Mouse (Mus musculus): ENCODE results near the gene Il4ra. TPM values are rescaled to one million over a fixed set of nuclear protein-coding genes. Genes with fewer than 3 reads are reported as not detected.

Gene Il4ra
- polyA plus RNA-seq, 1 experiment from 2014 or later = 2.4 TPM

- Histone ChIP-seq H3K27ac (ENCODE audit: low read depth, low read length) (no peak overlapping the region), H3K4me2 (ENCODE audit: low read depth, low read length) (no peak overlapping the region), H3K27me3 (ENCODE audit: control insufficient read depth, insufficient read depth, low read length) (no peaks in the 10 kb centered on the region), H3K36me3 (ENCODE audit: control insufficient read depth, insufficient read depth, low read length) (no peaks in the 10 kb centered on the region), H3K9me3 (ENCODE audit: control insufficient read depth, low read length) (no peaks in the 10 kb centered on the region), H3K9ac (replicated peaks; ENCODE audit: low read depth, low read length) (no peak overlapping the region), H3K4me1 (ENCODE audit: control insufficient read depth, insufficient read depth, low read length) (no peaks in the 10 kb centered on the region), H3K4me3 (ENCODE audit: low read depth, low read length) (no peak overlapping the region)
- WGBS = 89% methylated on average over 8 of the region's 8 CpGs
- no peak for ATAC-seq (ENCODE audit: low read depth)
Measured at GRCm38 (mm10) chr7:125516723-125517122, 35.2 kb upstream of the Il4ra start.

GRCm38 (mm10) chr7:125517470-125517869, 34.5 kb upstream of the Il4ra start:
- Histone ChIP-seq H3K27ac (ENCODE audit: low read depth, low read length) (no peak overlapping the region), H3K4me1 (ENCODE audit: control insufficient read depth, insufficient read depth, low read length) (no peaks in the 10 kb centered on the region), H3K9me3 (ENCODE audit: control insufficient read depth, low read length) (no peaks in the 10 kb centered on the region), H3K36me3 (ENCODE audit: control insufficient read depth, insufficient read depth, low read length) (no peaks in the 10 kb centered on the region), H3K27me3 (ENCODE audit: control insufficient read depth, insufficient read depth, low read length) (no peaks in the 10 kb centered on the region), H3K4me3 (ENCODE audit: low read depth, low read length) (no peak overlapping the region), H3K9ac (replicated peaks; ENCODE audit: low read depth, low read length) (no peak overlapping the region), H3K4me2 (ENCODE audit: low read depth, low read length) (no peak overlapping the region)
- ATAC-seq (ENCODE audit: low read depth) = no peak
- WGBS = 87% methylated on average over 6 of the region's 6 CpGs

- no peak for ATAC-seq (ENCODE audit: low read depth)
- H3K4me1 ChIP-seq (ENCODE audit: control insufficient read depth, insufficient read depth, low read length) = no peaks in the 10 kb centered on the region
- no peak overlapping the region for H3K9ac ChIP-seq (replicated peaks; ENCODE audit: low read depth, low read length)
- WGBS = 96% methylated on average over 3 of the region's 3 CpGs
- no peaks in the 10 kb centered on the region for H3K27me3 ChIP-seq (ENCODE audit: control insufficient read depth, insufficient read depth, low read length)
- no peak overlapping the region for H3K4me2 ChIP-seq (ENCODE audit: low read depth, low read length)
- no peak overlapping the region for H3K4me3 ChIP-seq (ENCODE audit: low read depth, low read length)
- no peaks in the 10 kb centered on the region for H3K36me3 ChIP-seq (ENCODE audit: control insufficient read depth, insufficient read depth, low read length)
- H3K27ac ChIP-seq (ENCODE audit: low read depth, low read length) = no peak overlapping the region
- H3K9me3 ChIP-seq (ENCODE audit: control insufficient read depth, low read length) = no peaks in the 10 kb centered on the region
Measured at GRCm38 (mm10) chr7:125519715-125520114, 32.2 kb upstream of the Il4ra start.

- H3K9me3 ChIP-seq (ENCODE audit: control insufficient read depth, low read length) = no peaks in the 10 kb centered on the region
- no peak for ATAC-seq (ENCODE audit: low read depth)
- no peaks in the 10 kb centered on the region for H3K27me3 ChIP-seq (ENCODE audit: control insufficient read depth, insufficient read depth, low read length)
- H3K27ac ChIP-seq (ENCODE audit: low read depth, low read length) = no peak overlapping the region
- H3K4me3 ChIP-seq (ENCODE audit: low read depth, low read length) = no peak overlapping the region
- no peaks in the 10 kb centered on the region for H3K4me1 ChIP-seq (ENCODE audit: control insufficient read depth, insufficient read depth, low read length)
- H3K36me3 ChIP-seq (ENCODE audit: control insufficient read depth, insufficient read depth, low read length) = no peaks in the 10 kb centered on the region
- no peak overlapping the region for H3K9ac ChIP-seq (replicated peaks; ENCODE audit: low read depth, low read length)
- 88% methylated on average over 3 of the region's 3 CpGs for WGBS
- no peak overlapping the region for H3K4me2 ChIP-seq (ENCODE audit: low read depth, low read length)
Measured at GRCm38 (mm10) chr7:125523051-125523450, 28.9 kb upstream of the Il4ra start.

GRCm38 (mm10) chr7:125527186-125527585, 24.7 kb upstream of the Il4ra start:
- Histone ChIP-seq H3K36me3 (ENCODE audit: control insufficient read depth, insufficient read depth, low read length) (no peaks in the 10 kb centered on the region), H3K4me3 (ENCODE audit: low read depth, low read length) (no peak overlapping the region), H3K9ac (replicated peaks; ENCODE audit: low read depth, low read length) (no peak overlapping the region), H3K9me3 (ENCODE audit: control insufficient read depth, low read length) (no peaks in the 10 kb centered on the region), H3K27me3 (ENCODE audit: control insufficient read depth, insufficient read depth, low read length) (no peaks in the 10 kb centered on the region), H3K27ac (ENCODE audit: low read depth, low read length) (no peak overlapping the region), H3K4me2 (ENCODE audit: low read depth, low read length) (no peak overlapping the region), H3K4me1 (ENCODE audit: control insufficient read depth, insufficient read depth, low read length) (no peaks in the 10 kb centered on the region)
- 93% methylated on average over 6 of the region's 6 CpGs for WGBS
- no peak for ATAC-seq (ENCODE audit: low read depth)

GRCm38 (mm10) chr7:125527901-125528580, 23.9 kb upstream of the Il4ra start:
- no peaks in the 10 kb centered on the region for H3K36me3 ChIP-seq (ENCODE audit: control insufficient read depth, insufficient read depth, low read length)
- H3K27ac ChIP-seq (ENCODE audit: low read depth, low read length) = no peak overlapping the region
- H3K9me3 ChIP-seq (ENCODE audit: control insufficient read depth, low read length) = no peaks in the 10 kb centered on the region
- H3K4me2 ChIP-seq (ENCODE audit: low read depth, low read length) = no peak overlapping the region
- WGBS = 88% methylated on average over 9 of the region's 9 CpGs
- H3K27me3 ChIP-seq (ENCODE audit: control insufficient read depth, insufficient read depth, low read length) = no peaks in the 10 kb centered on the region
- H3K9ac ChIP-seq (replicated peaks; ENCODE audit: low read depth, low read length) = no peak overlapping the region
- H3K4me1 ChIP-seq (ENCODE audit: control insufficient read depth, insufficient read depth, low read length) = no peaks in the 10 kb centered on the region
- H3K4me3 ChIP-seq (ENCODE audit: low read depth, low read length) = no peak overlapping the region
- ATAC-seq (ENCODE audit: low read depth) = no peak

- Histone ChIP-seq H3K4me2 (ENCODE audit: low read depth, low read length) (no peak overlapping the region), H3K4me1 (ENCODE audit: control insufficient read depth, insufficient read depth, low read length) (no peaks in the 10 kb centered on the region), H3K27me3 (ENCODE audit: control insufficient read depth, insufficient read depth, low read length) (no peaks in the 10 kb centered on the region), H3K9ac (replicated peaks; ENCODE audit: low read depth, low read length) (no peak overlapping the region), H3K4me3 (ENCODE audit: low read depth, low read length) (no peak overlapping the region), H3K27ac (ENCODE audit: low read depth, low read length) (no peak overlapping the region), H3K9me3 (ENCODE audit: control insufficient read depth, low read length) (no peaks in the 10 kb centered on the region), H3K36me3 (ENCODE audit: control insufficient read depth, insufficient read depth, low read length) (no peaks in the 10 kb centered on the region)
- WGBS = 92% methylated on average over 3 of the region's 3 CpGs
- no peak for ATAC-seq (ENCODE audit: low read depth)
Measured at GRCm38 (mm10) chr7:125539351-125539750, 12.6 kb upstream of the Il4ra start.

- no peaks in the 10 kb centered on the region for H3K9me3 ChIP-seq (ENCODE audit: control insufficient read depth, low read length)
- 89% methylated on average over 1 of the region's 1 CpGs for whole genome bisulfite sequencing
- H3K9ac ChIP-seq (replicated peaks; ENCODE audit: low read depth, low read length) = no peak overlapping the region
- no peak overlapping the region for H3K4me2 ChIP-seq (ENCODE audit: low read depth, low read length)
- H3K27ac ChIP-seq (ENCODE audit: low read depth, low read length) = no peak overlapping the region
- H3K36me3 ChIP-seq (ENCODE audit: control insufficient read depth, insufficient read depth, low read length) = no peaks in the 10 kb centered on the region
- ATAC-seq (ENCODE audit: low read depth) = no peak
- H3K27me3 ChIP-seq (ENCODE audit: control insufficient read depth, insufficient read depth, low read length) = no peaks in the 10 kb centered on the region
- H3K4me3 ChIP-seq (ENCODE audit: low read depth, low read length) = no peak overlapping the region
- H3K4me1 ChIP-seq (ENCODE audit: control insufficient read depth, insufficient read depth, low read length) = no peaks in the 10 kb centered on the region
Measured at GRCm38 (mm10) chr7:125541026-125541425, 10.9 kb upstream of the Il4ra start.

- no peaks in the 10 kb centered on the region for H3K27me3 ChIP-seq (ENCODE audit: control insufficient read depth, insufficient read depth, low read length)
- H3K27ac ChIP-seq (ENCODE audit: low read depth, low read length) = no peak overlapping the region
- H3K4me1 ChIP-seq (ENCODE audit: control insufficient read depth, insufficient read depth, low read length) = no peaks in the 10 kb centered on the region
- H3K4me3 ChIP-seq (ENCODE audit: low read depth, low read length) = no peak overlapping the region
- no peaks in the 10 kb centered on the region for H3K9me3 ChIP-seq (ENCODE audit: control insufficient read depth, low read length)
- no peak overlapping the region for H3K4me2 ChIP-seq (ENCODE audit: low read depth, low read length)
- WGBS = 88% methylated on average over 2 of the region's 2 CpGs
- no peaks in the 10 kb centered on the region for H3K36me3 ChIP-seq (ENCODE audit: control insufficient read depth, insufficient read depth, low read length)
- no peak for ATAC-seq (ENCODE audit: low read depth)
- H3K9ac ChIP-seq (replicated peaks; ENCODE audit: low read depth, low read length) = no peak overlapping the region
Measured at GRCm38 (mm10) chr7:125541821-125542220, 10.1 kb upstream of the Il4ra start.
